Mouse (Mus musculus) forebrain, embryonic 14.5 days (tissue): ENCODE measurements at regions not wholly inside any gene's neighbourhood (a gene's known extent, or its start where the extent isn't known, plus 50 kb on each side); places are given as distances from the start of the nearest gene placed in this dataset.

Experiments
- ATAC-seq: fragments of 200-750 bp; cut with Nextera tagmentation; 2 replicates; pipeline ENCODE4 v1.8.0; 2017; ENCODE audit warnings: mild to moderate bottlenecking, moderate library complexity
- DNase-seq: peaks from one replicate; pipeline ENCODE4 v3.0.0-alpha.2; 2015; ENCODE audit warnings: low spot score
- H3K27ac ChIP-seq: fragments of 300-500 bp; sonication (generic); 2 replicates; pipeline ENCODE4 v1.5.1; 2014; ENCODE audit warnings: low read depth, mild to moderate bottlenecking, control low read depth, low read length, moderate library complexity
- H3K27me3 ChIP-seq: fragments of 300-500 bp; sonication (generic); replicated peaks from 2 replicates; pipeline ENCODE4 v1.6.1; 2014; ENCODE audit warnings: low read length, control low read depth, mixed read lengths; ENCODE audit not compliant: control insufficient read depth, insufficient read depth
- H3K36me3 ChIP-seq: fragments of 300-500 bp; sonication (generic); 2 replicates; pipeline ENCODE4 v1.6.1; 2014; ENCODE audit warnings: low read length, control low read depth; ENCODE audit not compliant: control insufficient read depth, insufficient read depth
- H3K4me1 ChIP-seq: fragments of 300-500 bp; sonication (generic); 2 replicates; pipeline ENCODE4 v1.6.1; 2014; ENCODE audit warnings: antibody characterized with exemption, low read length, control low read depth; ENCODE audit not compliant: control insufficient read depth, insufficient read depth
- H3K4me2 ChIP-seq: fragments of 300-500 bp; sonication (generic); 2 replicates; pipeline ENCODE4 v1.6.1; 2014; ENCODE audit warnings: mild to moderate bottlenecking, control low read depth, low read length
- H3K4me3 ChIP-seq: fragments of 300-500 bp; sonication (generic); 2 replicates; pipeline ENCODE4 v1.5.1; 2014; ENCODE audit warnings: low read depth, low read length, control low read depth
- H3K9ac ChIP-seq: fragments of 300-500 bp; sonication (generic); 2 replicates; pipeline ENCODE4 v1.6.1; 2014; ENCODE audit warnings: mild to moderate bottlenecking, low read length, control low read depth, moderate library complexity
- H3K9me3 ChIP-seq: fragments of 300-500 bp; sonication (generic); replicated peaks from 2 replicates; pipeline ENCODE4 v1.6.1; 2016; ENCODE audit warnings: low read length, control low read depth, mixed read lengths; ENCODE audit not compliant: control insufficient read depth
- WGBS: fragments of 180-500 bp; shearing (Covaris S2); extraction: QIAGEN DNeasy Blood & Tissue Kit; methylation state at CpG from one replicate; pipeline ENCODE4 v1.1.7; 2014; 5-methylcytosine and 5-hydroxymethylcytosine counted together

DNA sequence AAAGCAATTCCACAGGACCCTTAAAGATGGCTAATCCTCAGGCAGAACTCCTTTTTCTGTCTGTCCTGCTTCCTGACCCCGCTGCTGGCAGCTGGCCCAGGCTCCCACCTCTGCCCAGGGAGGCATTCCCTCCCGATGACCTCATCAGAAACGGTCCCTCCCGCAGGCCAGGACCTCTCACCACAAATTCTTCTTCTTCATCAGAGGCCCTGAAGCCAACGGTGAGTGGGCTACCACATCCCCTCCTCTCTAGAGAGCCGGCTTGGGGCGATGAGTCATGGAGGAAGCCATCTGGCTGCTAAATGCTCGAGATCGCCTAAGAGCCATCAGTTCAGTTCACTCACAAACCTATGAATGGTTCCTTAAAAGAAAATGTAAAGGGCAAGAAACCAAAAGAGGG lies 56.7 kb upstream of the Tpm1 start:
- Histone ChIP-seq H3K36me3 (no peaks in the 10 kb centered on the region), H3K4me3 (no peak overlapping the region), H3K4me2 (no peak overlapping the region), H3K27me3 (no peaks in the 10 kb centered on the region), H3K9ac (no peak overlapping the region), H3K27ac (no peak overlapping the region), H3K9me3 (no peaks in the 10 kb centered on the region), H3K4me1 (peaks cover 3% of the 10 kb centered on the region; the same call in 1 of the 2 replicates)
- WGBS, result 35% methylated on average over 9 of the region's 9 CpGs
- DNase-seq (no peak), ATAC-seq (no peak)

- WGBS, result 93% methylated on average over 2 of the region's 2 CpGs
- no peak for DNase-seq
- Histone ChIP-seq H3K4me1 (peaks cover 3% of the 10 kb centered on the region; the same call in 1 of the 2 replicates), H3K9me3 (no peaks in the 10 kb centered on the region), H3K27me3 (no peaks in the 10 kb centered on the region), H3K9ac (no peak overlapping the region), H3K4me2 (no peak overlapping the region), H3K4me3 (no peak overlapping the region), H3K36me3 (no peaks in the 10 kb centered on the region), H3K27ac (no peak overlapping the region)
- no peak for ATAC-seq
Observed at GRCm38 (mm10) chr9:67105216-67105615, 56.0 kb upstream of the Tpm1 start.

GRCm38 (mm10) chr9:67104616-67105015 lies 55.4 kb upstream of the Tpm1 start:
- no peak for ATAC-seq
- peaks cover 3% of the 10 kb centered on the region; the same call in 1 of the 2 replicates for H3K4me1 ChIP-seq
- no peak overlapping the region for H3K4me3 ChIP-seq
- 87% methylated on average over 4 of the region's 4 CpGs for WGBS
- H3K9me3 ChIP-seq, result no peaks in the 10 kb centered on the region
- H3K27ac ChIP-seq, result no peak overlapping the region
- no peak overlapping the region for H3K9ac ChIP-seq
- H3K36me3 ChIP-seq, result no peaks in the 10 kb centered on the region
- H3K27me3 ChIP-seq, result no peaks in the 10 kb centered on the region
- H3K4me2 ChIP-seq, result no peak overlapping the region
- DNase-seq, result no peak

- no peak for ATAC-seq
- H3K4me3 ChIP-seq, result no peak overlapping the region
- 62% methylated on average over 6 of the region's 6 CpGs for WGBS
- H3K9ac ChIP-seq, result no peak overlapping the region
- no peaks in the 10 kb centered on the region for H3K36me3 ChIP-seq
- no peak overlapping the region for H3K4me2 ChIP-seq
- no peak overlapping the region for H3K27ac ChIP-seq
- peak; percentile 41 for DNase-seq
- no peaks in the 10 kb centered on the region for H3K27me3 ChIP-seq
- H3K9me3 ChIP-seq, result no peaks in the 10 kb centered on the region
- H3K4me1 ChIP-seq, result peaks cover 3% of the 10 kb centered on the region; the same call in 1 of the 2 replicates
Observed at GRCm38 (mm10) chr9:67102578-67102977, 53.4 kb upstream of the Tpm1 start.

DNA sequence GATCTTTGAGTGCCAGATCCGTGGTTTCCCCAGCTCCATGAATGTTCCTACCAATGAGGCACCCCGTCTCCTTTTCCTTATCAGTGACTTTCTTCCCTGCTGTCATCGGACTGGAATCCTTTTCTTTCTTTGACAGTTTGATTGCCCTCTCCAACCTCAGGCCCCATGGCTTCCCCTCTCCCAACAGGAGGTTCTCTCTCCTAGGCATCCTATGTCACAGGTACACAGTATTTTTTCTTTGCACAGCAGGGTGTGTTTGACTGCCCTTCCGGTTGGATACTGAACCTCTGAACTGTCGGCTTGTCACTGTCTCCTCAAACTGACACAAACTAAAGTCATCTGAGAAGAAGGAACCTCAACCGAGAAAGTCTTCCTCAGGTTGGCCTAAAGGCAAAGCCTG lies 50.3 kb upstream of the Tpm1 start:
- WGBS, result 80% methylated on average over 6 of the region's 6 CpGs
- DNase-seq (no peak), ATAC-seq (no peak)
- Histone ChIP-seq H3K9me3 (no peaks in the 10 kb centered on the region), H3K27me3 (no peaks in the 10 kb centered on the region), H3K36me3 (no peaks in the 10 kb centered on the region), H3K9ac (no peak overlapping the region), H3K27ac (no peak overlapping the region), H3K4me3 (no peak overlapping the region), H3K4me2 (no peak overlapping the region), H3K4me1 (no peaks in the 10 kb centered on the region; the same call in 1 of the 2 replicates)
